Mouse (Mus musculus) adrenal gland, postnatal 4 days (tissue): ENCODE data around the gene Med4. TPM values are rescaled to one million over a fixed set of nuclear protein-coding genes. Genes with fewer than 3 reads are reported as not detected.

Experiments
- DNase-seq, 2 experiments: peaks; one replicate each; pipeline ENCODE4 v3.0.0; 2021 to 2022; ENCODE audit warnings: low spot score in 2 of 2, mixed read lengths in 2 of 2
- total RNA-seq, 2 experiments: library from RNA; stranded (reverse); gene quantifications; 2 replicates each; pipeline ENCODE4 v1.2.3; 2021

The Med4 gene
- total RNA-seq, 2 experiments from 2014 or later, result 36.2 to 38.5 TPM

- DNase-seq, result peak; percentile 97
Observed at GRCm38 (mm10) chr14:73552341-73553121, 42.7 kb downstream of the Med4 start.

GRCm38 (mm10) chr14:73553122-73553696, 43.4 kb downstream of the Med4 start:
- DNase-seq, result no peak

Other genes with a start within 250 kb of the Med4 start
- gene Rb1, start 184.2 kb upstream of the Med4 start, total RNA-seq, result 10 to 100 TPM; 16.1 to 23.7 TPM
- gene Itm2b, start 124.7 kb upstream of the Med4 start, total RNA-seq, result 100 to 1,000 TPM; 885 to 908 TPM
- gene Sucla2, start 15.3 kb downstream of the Med4 start, total RNA-seq, result 100 to 1,000 TPM; 205 to 240 TPM
- gene Nudt15, start 38.2 kb downstream of the Med4 start, total RNA-seq, result 1 to 10 TPM; 5.0 to 7.0 TPM
- not detected for gene Gm21750, start 151.2 kb downstream of the Med4 start, total RNA-seq